Mouse (Mus musculus) spleen, adult 10 weeks (tissue): Measurements from ENCODE around the gene Zwilch. TPM values are rescaled to one million over a fixed set of nuclear protein-coding genes. Genes with fewer than 3 reads are reported as not detected.

Source experiments
- polyA plus RNA-seq: library from polyadenylated mRNA; stranded (reverse); fragments of 350-450 nt; fragmentation: Illumina TruSeq; extraction: RNeasy Lipid Tissue Mini Kit (QIAGEN cat#74804); gene quantifications from one replicate; pipeline ENCODE4 v1.2.3, GENCODE M21; 2015; ENCODE audit warnings: low replicate concordance; ENCODE audit not compliant: insufficient read depth

Gene Zwilch
- 12.0 TPM for polyA plus RNA-seq

DNA sequence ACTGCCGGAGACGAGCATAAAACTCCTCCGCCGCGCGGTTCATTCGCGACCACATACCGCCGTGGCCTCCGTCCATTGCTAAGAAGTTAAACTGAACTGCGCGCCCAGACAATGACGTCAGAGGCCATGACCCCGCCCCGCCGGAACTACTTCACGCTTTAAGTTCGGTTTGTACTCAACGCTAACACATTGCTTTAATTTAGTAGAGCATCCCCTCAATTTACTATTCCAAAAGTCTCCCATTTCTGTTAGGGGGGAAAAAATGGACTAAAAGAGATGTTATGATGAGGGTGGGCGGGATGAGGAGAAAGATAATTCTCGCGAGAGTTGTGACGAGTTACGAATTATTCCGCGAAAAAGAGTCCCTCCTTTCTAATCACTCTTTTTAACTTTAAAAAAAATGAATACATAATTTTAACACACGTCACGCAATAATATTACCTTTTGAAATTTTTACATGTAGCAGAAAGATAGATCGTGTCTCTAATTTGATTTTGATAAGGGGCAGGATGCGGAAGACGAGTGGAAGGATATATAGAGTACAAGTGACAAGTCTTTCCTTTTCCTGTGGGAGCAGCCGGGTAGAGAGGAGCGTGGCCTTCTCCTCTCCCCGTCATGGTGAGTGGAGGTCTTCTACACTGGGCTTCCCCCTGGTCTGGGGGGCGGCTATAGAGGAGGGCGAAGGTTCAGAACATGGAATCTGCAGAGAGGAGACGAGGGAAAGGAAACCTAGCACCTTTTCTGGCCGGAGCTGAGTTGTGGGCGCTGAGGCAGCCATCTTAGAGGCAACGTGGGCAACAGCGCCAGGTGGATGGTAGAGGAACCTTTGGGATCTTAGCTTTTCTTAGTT is at the start of gene Zwilch, which contains the start of gene Rpl4:
Gene Zwilch, minus strand, starts transcription at position 289 of the 850 bp plus-strand sequence.
Gene Rpl4, plus strand, starts transcription at position 560 of the 850 bp plus-strand sequence.

DNA sequence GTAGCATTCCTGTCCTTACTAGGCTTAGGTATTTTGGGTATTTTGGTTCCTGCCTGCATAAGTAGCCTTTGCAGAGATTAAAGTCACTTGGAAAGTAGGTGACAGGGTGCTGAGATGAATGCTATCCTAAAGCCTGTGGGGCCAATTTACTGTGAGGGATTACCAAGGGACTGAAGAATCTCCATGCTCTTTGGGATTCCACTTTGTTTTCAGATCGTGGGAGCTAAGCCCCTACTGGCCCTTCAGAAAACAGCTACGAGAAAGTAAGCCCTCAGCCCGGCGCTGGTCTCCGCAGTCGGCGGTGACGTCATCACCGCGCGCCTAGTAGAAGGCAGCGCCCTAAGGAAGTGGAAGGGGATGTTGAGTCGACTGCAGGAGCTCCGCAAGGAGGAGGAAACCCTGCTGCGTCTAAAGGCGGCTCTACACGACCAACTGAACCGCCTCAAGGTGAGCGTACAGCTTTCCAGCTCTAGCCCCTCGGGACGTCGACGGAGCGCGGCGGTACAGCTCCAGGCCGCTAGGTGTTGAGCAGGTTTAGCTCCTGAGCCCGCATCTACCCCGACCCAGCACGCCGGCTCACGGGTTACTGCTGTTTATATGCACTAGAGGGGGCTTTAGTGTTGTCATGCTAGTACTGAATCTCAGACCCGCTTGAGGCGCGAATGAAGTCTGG is 6.2 kb upstream of the Zwilch start, which contains the start of gene Snapc5:
Gene Snapc5, plus strand, starts transcription at position 301 of the 673 bp plus-strand sequence.

DNA sequence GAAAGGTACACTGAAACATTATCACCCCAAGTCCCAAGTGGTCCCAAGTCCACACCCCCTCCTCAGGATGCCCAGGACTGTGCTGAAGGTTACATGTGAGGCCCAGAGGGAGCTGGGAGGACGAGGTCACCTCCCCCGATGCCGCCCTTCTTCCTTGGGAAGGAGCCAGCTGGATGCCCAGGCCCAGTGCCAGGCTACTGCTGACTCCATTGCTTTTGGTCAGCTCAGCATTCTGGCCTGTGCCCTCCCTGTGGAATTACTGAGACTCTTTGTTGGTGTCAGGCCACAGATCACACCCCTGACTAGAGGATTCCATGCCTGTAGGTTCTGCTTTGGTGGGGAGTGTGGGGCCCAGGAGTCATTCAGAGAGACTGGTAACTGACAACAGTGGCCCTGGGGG is 56.0 kb downstream of the Zwilch start, which contains the start of gene Lctl:
Gene Lctl, plus strand, starts transcription at position 272 of the 400 bp plus-strand sequence.

Other genes starting within 250 kb of the Zwilch start
- 0.61 TPM for gene Smad6, start 151.0 kb downstream of the Zwilch start, polyA plus RNA-seq
- gene Lctl, start 56.0 kb downstream of the Zwilch start, polyA plus RNA-seq, result not detected
- 2,557 TPM for gene Rpl4, start 271 bp upstream of the Zwilch start, polyA plus RNA-seq
- 52.9 TPM for gene Snapc5, start 6.2 kb upstream of the Zwilch start, polyA plus RNA-seq
- 0.28 TPM for gene Uchl4, start 62.1 kb upstream of the Zwilch start, polyA plus RNA-seq
- gene Map2k1, start 80.5 kb upstream of the Zwilch start, polyA plus RNA-seq, result 104 TPM
- 71.4 TPM for gene Tipin, start 108.5 kb upstream of the Zwilch start, polyA plus RNA-seq
- gene Dis3l, start 168.2 kb upstream of the Zwilch start, polyA plus RNA-seq, result 15.5 TPM
- 0.41 TPM for gene Megf11, start 212.5 kb upstream of the Zwilch start, polyA plus RNA-seq